Mouse (Mus musculus): ENCODE results near the gene Sox5. TPM values are rescaled to one million over a fixed set of nuclear protein-coding genes. Genes with fewer than 3 reads are reported as not detected.

Sox5 gene
- total RNA-seq, 2 experiments from 2014 or later, result 4.9 to 7.1 TPM

GRCm38 (mm10) chr6:143948071-143948470 is 833.7 kb downstream of the Sox5 start:
- no peak for ATAC-seq (replicated peaks; ENCODE audit: low FRiP score, poor library complexity, severe bottlenecking)

- ATAC-seq (replicated peaks; ENCODE audit: low FRiP score, poor library complexity, severe bottlenecking), result no peak
These were observed 838.7 kb downstream of the Sox5 start for GRCm38 (mm10) chr6:143943126-143943525.

- no peak; the same call in 1 of the 2 replicates for ATAC-seq (replicated peaks; ENCODE audit: low FRiP score, poor library complexity, severe bottlenecking)
These were observed 840.4 kb downstream of the Sox5 start for GRCm38 (mm10) chr6:143941291-143941785.

- no peak for ATAC-seq (replicated peaks; ENCODE audit: low FRiP score, poor library complexity, severe bottlenecking)
These were observed 858.6 kb downstream of the Sox5 start for GRCm38 (mm10) chr6:143923146-143923545.

GRCm38 (mm10) chr6:143918405-143918947 is 863.3 kb downstream of the Sox5 start:
- no peak for ATAC-seq (replicated peaks; ENCODE audit: low FRiP score, poor library complexity, severe bottlenecking)

- ATAC-seq (replicated peaks; ENCODE audit: low FRiP score, poor library complexity, severe bottlenecking), result no peak
These were observed 865.5 kb downstream of the Sox5 start for GRCm38 (mm10) chr6:143916152-143916735.

- no peak for ATAC-seq (replicated peaks; ENCODE audit: low FRiP score, poor library complexity, severe bottlenecking)
These were observed 866.1 kb downstream of the Sox5 start for GRCm38 (mm10) chr6:143915686-143916085.

- no peak for ATAC-seq (replicated peaks; ENCODE audit: low FRiP score, poor library complexity, severe bottlenecking)
These were observed 869.5 kb downstream of the Sox5 start for GRCm38 (mm10) chr6:143912316-143912715.

GRCm38 (mm10) chr6:143904693-143905031 is 877.1 kb downstream of the Sox5 start:
- no peak for ATAC-seq (replicated peaks; ENCODE audit: low FRiP score, poor library complexity, severe bottlenecking)

GRCm38 (mm10) chr6:143903981-143904692 is 877.6 kb downstream of the Sox5 start:
- ATAC-seq (replicated peaks; ENCODE audit: low FRiP score, poor library complexity, severe bottlenecking), result no peak

GRCm38 (mm10) chr6:143900871-143901270 is 880.9 kb downstream of the Sox5 start:
- ATAC-seq (replicated peaks; ENCODE audit: low FRiP score, poor library complexity, severe bottlenecking), result no peak

GRCm38 (mm10) chr6:143895092-143895491 is 886.7 kb downstream of the Sox5 start:
- no peak for ATAC-seq (replicated peaks; ENCODE audit: low FRiP score, poor library complexity, severe bottlenecking)

- ATAC-seq (replicated peaks; ENCODE audit: low FRiP score, poor library complexity, severe bottlenecking), result no peak
These were observed 888.9 kb downstream of the Sox5 start for GRCm38 (mm10) chr6:143892869-143893268.

- no peak for ATAC-seq (replicated peaks; ENCODE audit: low FRiP score, poor library complexity, severe bottlenecking)
These were observed 893.2 kb downstream of the Sox5 start for GRCm38 (mm10) chr6:143888556-143888955.

GRCm38 (mm10) chr6:143878525-143878924 is 903.3 kb downstream of the Sox5 start:
- no peak for ATAC-seq (replicated peaks; ENCODE audit: low FRiP score, poor library complexity, severe bottlenecking)

GRCm38 (mm10) chr6:143868790-143869189 is 913.0 kb downstream of the Sox5 start:
- ATAC-seq (replicated peaks; ENCODE audit: low FRiP score, poor library complexity, severe bottlenecking), result peak; percentile 57

GRCm38 (mm10) chr6:143868155-143868685 is 913.6 kb downstream of the Sox5 start:
- no peak for ATAC-seq (replicated peaks; ENCODE audit: low FRiP score, poor library complexity, severe bottlenecking)

- no peak for ATAC-seq (replicated peaks; ENCODE audit: low FRiP score, poor library complexity, severe bottlenecking)
These were observed 914.7 kb downstream of the Sox5 start for GRCm38 (mm10) chr6:143867029-143867428.

GRCm38 (mm10) chr6:143866566-143866965 is 915.2 kb downstream of the Sox5 start:
- no peak for ATAC-seq (replicated peaks; ENCODE audit: low FRiP score, poor library complexity, severe bottlenecking)

GRCm38 (mm10) chr6:143862611-143863110 is 919.1 kb downstream of the Sox5 start:
- ATAC-seq (replicated peaks; ENCODE audit: low FRiP score, poor library complexity, severe bottlenecking), result no peak

- no peak for ATAC-seq (replicated peaks; ENCODE audit: low FRiP score, poor library complexity, severe bottlenecking)
These were observed 921.7 kb downstream of the Sox5 start for GRCm38 (mm10) chr6:143860036-143860435.
